Mouse (Mus musculus) lung, embryonic 16.5 days (tissue): ENCODE results near the gene Cox7b. TPM values are rescaled to one million over a fixed set of nuclear protein-coding genes. Genes with fewer than 3 reads are reported as not detected.
"Not testable (repeated sequence)": the region's sequence is repeated elsewhere in the genome, so short reads cannot be mapped to it uniquely, and the experiment has no call there.

Experiments used
- ATAC-seq: fragments of 200-750 bp; cut with Nextera tagmentation; 2 replicates; pipeline ENCODE4 v1.8.0; 2017; ENCODE audit warnings: low read depth, mild to moderate bottlenecking, moderate library complexity
- H3K27ac ChIP-seq: fragments of 300-500 bp; sonication (generic); 2 replicates; pipeline ENCODE4 v1.5.1; 2014; ENCODE audit warnings: mild to moderate bottlenecking, control low read depth, low read length
- H3K27me3 ChIP-seq: fragments of 300-500 bp; sonication (generic); 2 replicates; pipeline ENCODE4 v1.6.1; 2014; ENCODE audit warnings: low read depth, low read length, mixed read lengths; ENCODE audit not compliant: control insufficient read depth, insufficient read depth
- H3K36me3 ChIP-seq: fragments of 300-500 bp; sonication (generic); 2 replicates; pipeline ENCODE4 v1.6.1; 2014; ENCODE audit warnings: low read length; ENCODE audit not compliant: control insufficient read depth, insufficient read depth
- H3K4me1 ChIP-seq: fragments of 300-500 bp; sonication (generic); replicated peaks from 2 replicates; pipeline ENCODE4 v1.6.1; 2014; ENCODE audit warnings: low read length, mixed read lengths; ENCODE audit not compliant: control insufficient read depth, insufficient read depth
- H3K4me2 ChIP-seq: fragments of 300-500 bp; sonication (generic); 2 replicates; pipeline ENCODE4 v1.6.1; 2014; ENCODE audit warnings: low read depth, low read length, control low read depth
- H3K4me3 ChIP-seq: fragments of 300-500 bp; sonication (generic); 2 replicates; pipeline ENCODE4 v1.5.1; 2014; ENCODE audit warnings: mild to moderate bottlenecking, low read length, control low read depth
- H3K9ac ChIP-seq: fragments of 300-500 bp; sonication (generic); 2 replicates; pipeline ENCODE4 v1.6.1; 2014; ENCODE audit warnings: low read length, control low read depth
- H3K9me3 ChIP-seq: fragments of 300-500 bp; sonication (generic); 2 replicates; pipeline ENCODE4 v1.6.1; 2016; ENCODE audit warnings: low read length; ENCODE audit not compliant: control insufficient read depth
- WGBS: fragments of 180-500 bp; shearing (Covaris S2); extraction: QIAGEN DNeasy Blood & Tissue Kit; methylation state at CpG from one replicate; pipeline ENCODE4 v1.1.7; 2014; 5-methylcytosine and 5-hydroxymethylcytosine counted together
- polyA plus RNA-seq: library from polyadenylated mRNA; unstranded; fragments of >200 nt; fragmentation: Nextera tagmentation; extraction: Ambion mirVana; gene quantifications from 2 replicates; pipeline ENCODE4 v1.2.1, GENCODE M21; 2015

The Cox7b gene
- polyA plus RNA-seq: 347 and 357 TPM in 2 replicates

GRCm38 (mm10) chrX:106015571-106016322 is at the start of gene Cox7b:
Gene Cox7b (plus strand): TSS chrX:106015700.
- Histone ChIP-seq H3K36me3 (no peaks in the 10 kb centered on the region), H3K9me3 (no peaks in the 10 kb centered on the region), H3K4me2 (peak within 1 kb of the TSS; percentile 45), H3K4me3 (peak within 1 kb of the TSS; percentile 70), H3K4me1 (peaks cover 3% of the 10 kb centered on the region; the same call in 1 of the 2 replicates), H3K27me3 (no peaks in the 10 kb centered on the region), H3K27ac (peak within 1 kb of the TSS; percentile 83), H3K9ac (peak within 1 kb of the TSS; percentile 78)
- ATAC-seq: peak; percentile 34
- 15% methylated on average over 26 of the region's 26 CpGs for WGBS

GRCm38 (mm10) chrX:106001605-106002004 is 13.9 kb upstream of the Cox7b start:
- no peaks in the 10 kb centered on the region for H3K9me3 ChIP-seq
- H3K4me3 ChIP-seq: no peak overlapping the region
- H3K27me3 ChIP-seq: no peaks in the 10 kb centered on the region
- no peak overlapping the region for H3K4me2 ChIP-seq
- ATAC-seq: no peak
- peaks cover 2% of the 10 kb centered on the region; the same call in 1 of the 2 replicates for H3K36me3 ChIP-seq
- H3K4me1 ChIP-seq: no peaks in the 10 kb centered on the region
- 64% methylated on average over 1 of the region's 1 CpGs for WGBS
- no peak overlapping the region for H3K9ac ChIP-seq
- H3K27ac ChIP-seq: no peak overlapping the region

- H3K9me3 ChIP-seq: no peaks in the 10 kb centered on the region
- H3K27me3 ChIP-seq: no peaks in the 10 kb centered on the region
- H3K4me1 ChIP-seq: peaks cover 3% of the 10 kb centered on the region; the same call in 1 of the 2 replicates
- no peak overlapping the region; the same call in 1 of the 2 replicates for H3K27ac ChIP-seq
- ATAC-seq: no peak
- peak overlapping the region; percentile 76 for H3K9ac ChIP-seq
- H3K4me2 ChIP-seq: peak overlapping the region; percentile 53
- H3K36me3 ChIP-seq: no peaks in the 10 kb centered on the region
- H3K4me3 ChIP-seq: peak overlapping the region; percentile 70
- 7% methylated on average over 3 of the region's 3 CpGs for WGBS
Measured at GRCm38 (mm10) chrX:106010762-106011161, 4.7 kb upstream of the Cox7b start.

- peak; percentile 97 for ATAC-seq
- 18% methylated on average over 45 of the region's 45 CpGs for WGBS
- Histone ChIP-seq H3K27ac (peak within 1 kb of the TSS; percentile 91), H3K9ac (peak within 1 kb of the TSS; percentile 76), H3K4me3 (peak within 1 kb of the TSS; percentile 70), H3K4me1 (peaks cover 3% of the 10 kb centered on the region; the same call in 1 of the 2 replicates), H3K4me2 (peak within 1 kb of the TSS; percentile 64), H3K9me3 (no peaks in the 10 kb centered on the region), H3K27me3 (no peaks in the 10 kb centered on the region), H3K36me3 (no peaks in the 10 kb centered on the region)
Measured at GRCm38 (mm10) chrX:106011465-106012159, 3.9 kb upstream of the Cox7b start, which contains the start of gene Magt1. Gene Magt1 (minus strand): TSS chrX:106011906.

GRCm38 (mm10) chrX:106012559-106012958 is 2.9 kb upstream of the Cox7b start:
- peak overlapping the region; percentile 39 for H3K4me3 ChIP-seq

GRCm38 (mm10) chrX:106013217-106013616 is 2.3 kb upstream of the Cox7b start:
- H3K9ac ChIP-seq: no peak overlapping the region
- no peak for ATAC-seq
- 44% methylated on average over 2 of the region's 2 CpGs for WGBS

More at GRCm38 (mm10) chrX:106012559-106012958, 2.9 kb upstream of the Cox7b start:
- Histone ChIP-seq H3K9ac (peak overlapping the region; percentile 59), H3K36me3 (no peaks in the 10 kb centered on the region), H3K4me2 (peak overlapping the region; percentile 64), H3K4me1 (peaks cover 6% of the 10 kb centered on the region; the same call in 1 of the 2 replicates), H3K27ac (peak overlapping the region; percentile 83), H3K27me3 (no peaks in the 10 kb centered on the region), H3K9me3 (no peaks in the 10 kb centered on the region)
- no peak for ATAC-seq
- 69% methylated on average over 3 of the region's 3 CpGs for WGBS

GRCm38 (mm10) chrX:106014741-106015377 is 641 bp upstream of the Cox7b start:
- not testable (repeated sequence) for H3K4me3 ChIP-seq

More at GRCm38 (mm10) chrX:106013217-106013616, 2.3 kb upstream of the Cox7b start:
- H3K4me1 ChIP-seq: peaks cover 6% of the 10 kb centered on the region; the same call in 1 of the 2 replicates
- H3K4me2 ChIP-seq: no peak overlapping the region
- no peaks in the 10 kb centered on the region for H3K27me3 ChIP-seq
- H3K4me3 ChIP-seq: no peak overlapping the region
- no peak overlapping the region for H3K27ac ChIP-seq
- no peaks in the 10 kb centered on the region for H3K36me3 ChIP-seq
- no peaks in the 10 kb centered on the region for H3K9me3 ChIP-seq

GRCm38 (mm10) chrX:106017102-106017501 is 1.6 kb downstream of the Cox7b start:
- WGBS: 77% methylated on average over 3 of the region's 3 CpGs
- H3K4me2 ChIP-seq: peak overlapping the region; percentile 31; the same call in 1 of the 2 replicates
- no peak overlapping the region for H3K27ac ChIP-seq
- no peaks in the 10 kb centered on the region for H3K27me3 ChIP-seq
- no peak overlapping the region for H3K9ac ChIP-seq
- no peaks in the 10 kb centered on the region for H3K36me3 ChIP-seq
- no peaks in the 10 kb centered on the region for H3K9me3 ChIP-seq
- H3K4me3 ChIP-seq: no peak overlapping the region
- peaks cover 3% of the 10 kb centered on the region; the same call in 1 of the 2 replicates for H3K4me1 ChIP-seq
- ATAC-seq: no peak

More at GRCm38 (mm10) chrX:106014741-106015377, 641 bp upstream of the Cox7b start:
- ATAC-seq, H3K4me2 ChIP-seq, H3K4me1 ChIP-seq, H3K9ac ChIP-seq, H3K27ac ChIP-seq, H3K27me3 ChIP-seq, H3K36me3 ChIP-seq, H3K9me3 ChIP-seq: not testable (repeated sequence)
- 60% methylated on average over 2 of the region's 2 CpGs for WGBS
